Mouse (Mus musculus): ENCODE measurements around the gene Taf1c. TPM values are rescaled to one million over a fixed set of nuclear protein-coding genes. Genes with fewer than 3 reads are reported as not detected.

Gene Taf1c
- total RNA-seq (2021), result 1 to 10 TPM; 2.9 to 4.2 TPM

- intact Hi-C loops (cut with DNase I), result loop anchor here (2.0 to 5.0 kb wide), 4 partner anchors 72 to 192 kb away; no protein-coding TSS in a partner anchor
- peak; percentile 79 for DNase-seq (ENCODE audit: low spot score)
Measured at GRCm38 (mm10) chr8:119604996-119605395, at the start of gene Taf1c. Gene Taf1c, minus strand, starts transcription at chr8:119605222.

- intact Hi-C loops (cut with DNase I), result no loop called here
Measured at GRCm38 (mm10) chr8:119651324-119651723, 46.3 kb upstream of the Taf1c start.

DNA sequence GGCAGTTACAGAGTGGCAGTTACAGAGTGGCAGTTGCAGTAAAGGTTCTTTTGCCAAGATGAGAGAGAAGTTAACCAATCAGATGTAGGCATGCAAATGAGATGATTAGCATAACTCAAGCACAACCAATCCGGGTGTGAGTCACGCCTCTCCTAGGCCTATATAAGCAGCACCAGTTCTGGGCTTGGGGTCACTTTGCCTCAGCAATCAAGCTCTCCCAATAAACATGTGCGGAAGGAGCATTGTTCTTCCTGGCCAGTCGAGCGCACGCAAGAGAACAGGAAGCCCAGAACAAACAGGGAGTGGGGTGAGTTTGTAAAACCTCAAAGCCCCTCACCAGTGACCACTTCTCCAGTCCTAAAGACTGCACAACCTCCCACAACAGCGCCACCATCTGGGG, 41.8 kb upstream of the Taf1c start:
- no peak for DNase-seq (ENCODE audit: low spot score)
- intact Hi-C loops (cut with DNase I), result no loop called here

More at GRCm38 (mm10) chr8:119651324-119651723, 46.3 kb upstream of the Taf1c start:
- no peak for DNase-seq (ENCODE audit: low spot score)

- intact Hi-C loops (cut with DNase I), result no loop called here
- DNase-seq (ENCODE audit: low spot score), result no peak
Measured at GRCm38 (mm10) chr8:119646197-119646596, 41.2 kb upstream of the Taf1c start.

GRCm38 (mm10) chr8:119644981-119645597, 40.1 kb upstream of the Taf1c start:
- no peak for DNase-seq (ENCODE audit: low spot score)
- intact Hi-C loops (cut with DNase I), result no loop called here

- no peak for DNase-seq (ENCODE audit: low spot score)
- intact Hi-C loops (cut with DNase I), result no loop called here
Measured at GRCm38 (mm10) chr8:119644429-119644960, 39.5 kb upstream of the Taf1c start.

DNA sequence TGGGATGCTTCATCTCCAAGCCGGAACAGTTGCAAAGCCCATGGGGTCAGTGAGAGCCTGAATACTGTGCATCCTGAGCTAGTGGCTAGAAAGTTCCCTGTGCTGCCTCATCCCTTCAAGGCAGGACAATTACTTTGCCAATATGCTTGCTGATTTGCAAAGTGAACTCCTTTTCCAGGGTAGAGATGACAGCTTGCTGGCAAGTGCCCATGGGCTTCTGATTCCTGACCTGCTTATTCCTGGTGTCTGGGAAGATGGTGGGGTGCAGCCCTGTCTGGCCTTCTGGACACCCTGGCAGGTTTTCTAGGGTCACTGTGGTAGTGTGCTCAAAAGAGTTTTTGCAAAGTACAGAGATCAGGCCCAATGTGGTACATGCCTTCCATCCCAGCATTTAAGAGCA, 37.9 kb upstream of the Taf1c start:
- intact Hi-C loops (cut with DNase I), result no loop called here
- no peak for DNase-seq (ENCODE audit: low spot score)

DNA sequence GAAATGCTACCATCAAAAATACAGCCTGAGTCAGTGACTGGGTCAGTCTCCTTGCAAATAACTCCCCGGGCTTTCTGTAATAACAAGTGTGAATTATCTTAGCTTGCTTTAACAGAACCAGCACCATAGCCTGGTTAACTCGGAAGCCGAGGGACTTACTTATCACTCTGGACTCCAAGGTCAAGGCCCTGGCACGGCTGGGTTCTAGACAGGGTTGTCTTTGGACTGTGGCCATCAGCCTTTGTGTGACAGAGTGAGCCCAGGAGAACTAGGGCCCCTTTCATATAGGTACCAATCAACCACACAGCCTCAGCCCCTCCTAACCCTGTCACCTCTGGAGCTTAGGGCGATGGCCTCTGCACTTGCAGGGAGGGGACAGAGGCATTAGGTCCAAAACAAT, 36.0 kb upstream of the Taf1c start:
- intact Hi-C loops (cut with DNase I), result no loop called here
- no peak for DNase-seq (ENCODE audit: low spot score)

DNA sequence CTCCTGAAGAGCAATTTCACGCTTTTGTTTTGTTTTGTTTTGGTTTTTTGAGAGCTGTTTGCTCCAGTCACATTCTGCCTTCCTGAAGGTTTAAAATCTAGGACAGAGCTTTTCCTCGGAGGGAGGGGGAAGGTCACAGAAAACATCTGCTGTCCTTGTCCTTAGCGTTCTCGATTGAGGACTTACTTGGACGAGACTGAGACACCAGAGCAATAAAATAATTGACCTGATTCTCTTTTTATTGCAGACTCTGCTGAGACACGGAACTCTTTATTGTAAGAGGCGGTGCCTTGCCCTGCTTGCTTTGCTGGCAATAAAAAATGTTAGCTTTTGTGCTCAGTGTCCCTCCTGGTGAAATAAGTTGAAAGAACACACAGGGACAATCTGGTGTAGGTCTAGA, 34.8 kb upstream of the Taf1c start:
- intact Hi-C loops (cut with DNase I), result no loop called here
- no peak for DNase-seq (ENCODE audit: low spot score)

DNA sequence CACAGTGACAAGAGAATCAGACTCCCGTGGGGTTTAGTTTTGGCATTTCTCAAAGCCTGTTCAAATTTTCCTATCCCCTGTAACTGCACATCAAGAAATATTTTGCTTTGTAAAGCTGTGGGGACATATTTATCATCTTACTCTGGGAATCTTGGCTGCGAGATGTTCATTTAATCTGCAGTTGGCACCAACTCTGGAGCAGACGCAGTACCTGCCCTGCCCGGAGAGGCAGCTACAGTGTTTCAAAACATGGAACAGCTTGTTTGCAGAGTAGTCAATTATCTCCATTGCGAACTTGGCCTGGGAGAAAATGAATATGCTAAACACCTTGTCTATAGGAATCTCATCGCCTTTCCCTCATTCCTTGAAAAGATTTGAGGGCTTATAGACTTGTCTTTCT, 33.2 kb upstream of the Taf1c start:
- intact Hi-C loops (cut with DNase I), result no loop called here
- DNase-seq (ENCODE audit: low spot score), result no peak

- intact Hi-C loops (cut with DNase I), result no loop called here
- DNase-seq (ENCODE audit: low spot score), result no peak
Measured at GRCm38 (mm10) chr8:119637381-119637780, 32.4 kb upstream of the Taf1c start.

- DNase-seq (ENCODE audit: low spot score), result no peak
- intact Hi-C loops (cut with DNase I), result no loop called here
Measured at GRCm38 (mm10) chr8:119636766-119637165, 31.7 kb upstream of the Taf1c start.

- intact Hi-C loops (cut with DNase I), result no loop called here
Measured at GRCm38 (mm10) chr8:119635958-119636357, 30.9 kb upstream of the Taf1c start.

GRCm38 (mm10) chr8:119635378-119635777, 30.4 kb upstream of the Taf1c start, which contains the start of gene Kcng4:
Gene Kcng4, minus strand, starts transcription at chr8:119635680.
- DNase-seq (ENCODE audit: low spot score), result no peak
- intact Hi-C loops (cut with DNase I), result no loop called here

More at GRCm38 (mm10) chr8:119635958-119636357, 30.9 kb upstream of the Taf1c start:
- no peak for DNase-seq (ENCODE audit: low spot score)

- DNase-seq (ENCODE audit: low spot score), result no peak
- intact Hi-C loops (cut with DNase I), result no loop called here
Measured at GRCm38 (mm10) chr8:119634616-119635336, 29.8 kb upstream of the Taf1c start.

DNA sequence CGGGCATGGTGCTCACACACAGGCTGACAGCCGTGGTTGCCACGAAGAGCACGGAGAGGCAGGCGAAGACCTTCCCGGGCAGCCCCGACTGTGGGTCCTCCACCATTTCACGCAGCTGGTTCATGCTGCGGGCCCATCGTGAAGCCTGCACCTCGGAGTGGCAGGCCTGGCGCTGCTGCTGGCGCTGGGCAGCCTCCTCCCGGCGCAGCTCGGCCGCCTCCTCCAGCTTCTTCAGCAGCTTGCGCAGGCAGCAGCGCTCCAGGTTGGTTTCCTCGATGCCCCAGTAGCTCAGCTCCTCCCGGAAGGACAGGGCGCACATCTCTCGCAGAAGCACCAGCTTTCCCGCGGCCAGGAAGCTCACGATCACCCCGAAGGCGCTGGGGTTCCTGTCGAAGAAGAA, 27.9 kb upstream of the Taf1c start:
- intact Hi-C loops (cut with DNase I), result no loop called here
- no peak for DNase-seq (ENCODE audit: low spot score)

- DNase-seq (ENCODE audit: low spot score), result no peak
- intact Hi-C loops (cut with DNase I), result no loop called here
Measured at GRCm38 (mm10) chr8:119632246-119632645, 27.2 kb upstream of the Taf1c start.

DNA sequence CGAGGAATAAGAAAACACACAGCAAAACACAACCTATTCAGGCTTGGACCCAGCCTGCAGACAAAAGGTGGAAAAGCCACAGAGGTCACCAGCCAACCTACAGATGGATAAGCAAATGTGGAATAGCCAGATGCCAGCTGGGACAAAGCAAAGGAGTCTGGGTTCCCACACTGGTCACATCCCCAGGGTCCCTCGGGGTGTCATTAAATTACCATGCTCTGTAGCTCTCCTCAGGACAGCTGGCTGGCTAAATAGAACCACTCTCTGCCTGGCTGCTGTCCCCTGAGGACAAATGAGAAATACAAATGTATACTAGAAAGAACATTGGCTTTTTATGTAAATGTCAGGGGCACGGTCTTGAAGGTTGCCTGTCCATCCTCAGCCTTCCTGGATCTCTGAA, 25.8 kb upstream of the Taf1c start:
- no peak for DNase-seq (ENCODE audit: low spot score)
- intact Hi-C loops (cut with DNase I), result no loop called here

- no peak for DNase-seq (ENCODE audit: low spot score)
- intact Hi-C loops (cut with DNase I), result no loop called here
Measured at GRCm38 (mm10) chr8:119627613-119628359, 22.8 kb upstream of the Taf1c start.

DNA sequence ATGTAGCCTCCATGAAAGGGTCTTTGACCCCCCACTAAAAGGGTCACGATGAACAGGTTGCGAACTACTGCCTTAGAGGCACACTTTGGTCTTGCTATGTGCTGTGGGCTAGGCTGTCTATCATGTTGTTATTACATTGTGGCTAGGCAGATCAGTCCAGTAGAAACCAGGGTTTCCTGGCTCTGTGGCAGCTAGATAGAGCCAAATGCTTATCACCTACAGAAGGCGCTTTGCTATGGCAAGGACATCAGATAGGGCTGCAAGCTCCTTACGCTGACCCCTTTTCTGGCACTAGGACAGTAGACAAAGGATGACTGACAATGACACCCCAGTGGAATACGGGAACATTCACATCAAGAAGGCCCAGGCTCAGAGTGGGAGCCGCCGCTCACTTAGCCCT, 22.2 kb upstream of the Taf1c start:
- intact Hi-C loops (cut with DNase I), result no loop called here

DNA sequence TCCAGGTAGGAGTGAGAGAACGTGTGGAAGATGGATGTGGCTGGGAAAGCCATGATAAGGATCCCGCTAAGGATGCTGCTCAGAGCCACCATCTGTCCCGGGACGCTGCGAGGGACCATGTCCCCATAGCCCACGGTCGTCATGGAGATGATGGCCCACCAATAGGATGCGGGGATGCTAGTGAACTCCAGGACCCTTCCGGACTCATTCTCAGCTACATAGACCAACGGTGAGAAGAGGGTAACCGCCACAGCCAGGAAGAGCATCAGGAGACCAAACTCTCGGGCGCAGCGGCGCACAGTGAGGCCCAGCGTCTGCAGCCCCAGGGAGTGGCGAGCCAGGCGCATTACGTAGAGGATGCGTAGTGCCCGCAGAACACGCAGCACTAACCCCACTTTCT, 20.8 kb upstream of the Taf1c start:
- intact Hi-C loops (cut with DNase I), result no loop called here
- no peak for DNase-seq (ENCODE audit: low spot score)

More for the DNA sequence above, 22.2 kb upstream of the Taf1c start:
- no peak for DNase-seq (ENCODE audit: low spot score)

All from heart, postnatal 25 days (tissue).